Mouse (Mus musculus) cerebral cortex, adult 2 months (tissue): Measurements from ENCODE around the gene Scgb1c1.

Experiments used
- WGBS: fragments of 180-500 bp; shearing (Covaris S2); methylation state at CpG from one replicate; pipeline ENCODE4 v1.1.7; 2018; 5-methylcytosine and 5-hydroxymethylcytosine counted together

Gene Scgb1c1

DNA sequence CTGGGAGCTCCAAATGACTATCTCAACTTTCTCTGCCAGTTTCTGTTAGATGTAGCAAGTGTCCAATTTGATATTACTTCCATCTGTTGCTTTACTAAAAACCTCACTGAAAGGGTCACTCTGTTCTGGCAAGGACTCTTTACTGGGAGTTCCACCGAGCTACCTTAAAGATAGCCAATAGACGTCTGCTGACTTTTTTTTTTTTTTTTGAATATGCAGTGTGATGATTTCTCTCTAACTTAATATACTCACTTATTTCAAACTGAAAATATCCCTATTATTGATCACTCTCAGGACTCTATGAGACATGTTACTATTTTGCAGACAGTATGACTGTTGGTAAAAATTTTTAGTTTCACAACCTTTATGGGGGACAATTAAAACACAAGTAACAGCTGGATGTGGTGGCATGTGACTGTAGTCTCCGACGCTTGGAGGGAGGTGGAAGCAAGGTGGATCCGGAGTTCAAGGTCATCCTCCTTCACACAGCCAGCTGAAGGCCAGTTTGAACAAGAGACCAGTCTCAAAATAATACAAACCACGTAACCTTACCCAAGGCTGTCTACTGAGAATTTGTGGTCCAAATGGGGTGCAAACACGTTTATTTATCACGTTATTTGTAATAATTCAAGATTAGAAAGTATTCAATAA, 35.6 kb downstream of the Scgb1c1 start:
- 8% methylated on average over 8 of the region's 8 CpGs for WGBS

DNA sequence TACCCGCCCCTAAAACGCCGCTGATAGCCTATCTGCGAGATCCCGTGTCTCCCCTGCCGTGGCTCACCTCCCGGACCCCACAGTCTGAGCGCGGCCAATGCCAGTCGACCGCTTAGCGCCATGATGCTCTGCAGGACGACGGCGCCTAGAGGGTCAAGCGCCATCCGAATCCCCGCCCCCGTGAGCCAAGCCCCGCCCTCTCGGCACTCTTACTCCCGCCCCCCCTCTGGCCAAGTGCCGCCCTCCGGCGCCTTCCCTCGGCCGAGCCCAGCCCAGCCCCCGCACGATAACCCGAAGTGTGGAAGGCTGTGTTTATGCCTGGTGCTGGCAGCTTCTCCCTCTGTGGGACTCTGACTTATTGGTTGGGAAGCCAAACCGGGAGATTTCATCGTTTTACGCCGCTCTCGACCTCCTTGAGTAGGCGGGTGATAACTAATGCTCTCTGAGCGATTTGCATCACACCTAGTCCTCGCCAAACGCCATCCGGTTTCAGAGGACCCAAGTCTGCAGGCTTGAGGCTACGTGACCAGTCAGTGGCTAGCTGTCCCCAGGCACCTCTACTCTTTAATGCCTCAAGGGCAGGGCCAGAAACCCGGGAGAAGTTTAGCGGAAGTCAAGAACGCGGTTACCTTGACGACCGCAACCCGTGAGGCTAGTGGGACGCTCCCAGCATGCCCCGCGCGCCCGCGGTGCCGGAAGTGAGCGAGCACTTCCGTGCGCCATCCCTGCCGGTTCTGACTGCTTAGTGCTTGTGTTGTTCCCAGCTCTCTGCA, 36.5 kb downstream of the Scgb1c1 start, which contains the start of the genes Psmd13 and Sirt3:
Gene Psmd13 (plus strand): TSS at position 273 of the 773 bp plus-strand sequence.
Gene Sirt3 (minus strand): TSS at position 614 of the 773 bp plus-strand sequence.
- under 1% methylated on average over 59 of the region's 59 CpGs for WGBS

DNA sequence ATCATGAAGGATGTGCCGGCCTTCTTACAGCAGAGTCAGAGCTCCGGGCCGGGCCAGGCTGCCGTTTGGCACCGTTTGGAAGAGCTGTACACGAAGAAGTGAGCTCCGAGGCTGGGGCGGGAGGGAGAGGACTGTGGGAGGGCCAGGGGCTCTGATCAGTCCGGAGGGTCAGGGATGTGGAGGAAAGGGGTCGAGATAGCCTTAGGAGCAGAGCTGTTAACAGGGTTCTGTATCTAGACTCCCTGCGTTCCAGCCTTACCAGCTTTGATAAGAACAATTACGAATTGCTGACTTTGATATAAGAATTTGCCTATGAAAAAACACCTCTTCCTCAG, 37.1 kb downstream of the Scgb1c1 start:
- WGBS, result under 1% methylated on average over 12 of the region's 12 CpGs

GRCm38 (mm10) chr7:140890636-140891035, 45.3 kb downstream of the Scgb1c1 start:
- whole genome bisulfite sequencing, result 96% methylated on average over 16 of the region's 16 CpGs

- WGBS, result 69% methylated on average over 7 of the region's 7 CpGs
These were observed 48.7 kb downstream of the Scgb1c1 start for GRCm38 (mm10) chr7:140894031-140894430.

- 91% methylated on average over 3 of the region's 3 CpGs for WGBS
These were observed 49.3 kb downstream of the Scgb1c1 start for GRCm38 (mm10) chr7:140894611-140895010.
